Mouse (Mus musculus) adrenal gland, adult 2 months (tissue): ENCODE measurements at regions not wholly inside any gene's neighbourhood (a gene's known extent, or its start where the extent isn't known, plus 50 kb on each side); places are given as distances from the start of the nearest gene placed in this dataset.
A peak's percentile ranks its signal among the peaks of the same experiment; 100 is the strongest.

ENCODE experiments used
- DNase-seq: peaks from one replicate; pipeline ENCODE4 v3.0.0; 2021

GRCm38 (mm10) chr10:112863808-112864207 is 65.0 kb downstream of the Atxn7l3b start:
- no peak for DNase-seq

- no peak for DNase-seq
These were observed 65.4 kb downstream of the Atxn7l3b start for GRCm38 (mm10) chr10:112863375-112863774.

- DNase-seq: no peak
These were observed 76.8 kb downstream of the Atxn7l3b start for GRCm38 (mm10) chr10:112851997-112852396.

- DNase-seq: no peak
These were observed 82.6 kb downstream of the Atxn7l3b start for GRCm38 (mm10) chr10:112846225-112846624.

- no peak for DNase-seq
These were observed 91.3 kb downstream of the Atxn7l3b start for GRCm38 (mm10) chr10:112837400-112838035.

- no peak for DNase-seq
These were observed 92.8 kb downstream of the Atxn7l3b start for GRCm38 (mm10) chr10:112835970-112836369.

GRCm38 (mm10) chr10:112835508-112835907 is 93.3 kb downstream of the Atxn7l3b start:
- no peak for DNase-seq

- no peak for DNase-seq
These were observed 118.6 kb downstream of the Atxn7l3b start for GRCm38 (mm10) chr10:112810181-112810580.

GRCm38 (mm10) chr10:112803557-112803956 is 125.2 kb downstream of the Atxn7l3b start:
- no peak for DNase-seq

- no peak for DNase-seq
These were observed 127.2 kb downstream of the Atxn7l3b start for GRCm38 (mm10) chr10:112801560-112801959.

GRCm38 (mm10) chr10:112798603-112799002 is 130.2 kb downstream of the Atxn7l3b start:
- DNase-seq: no peak

- no peak for DNase-seq
These were observed 130.7 kb downstream of the Atxn7l3b start for GRCm38 (mm10) chr10:112798090-112798489.

- no peak for DNase-seq
These were observed 132.9 kb downstream of the Atxn7l3b start for GRCm38 (mm10) chr10:112795938-112796337.

GRCm38 (mm10) chr10:112795473-112795872 is 133.3 kb downstream of the Atxn7l3b start:
- no peak for DNase-seq

GRCm38 (mm10) chr10:112788236-112788635 is 140.6 kb downstream of the Atxn7l3b start:
- peak; percentile 79 for DNase-seq

- DNase-seq: no peak
These were observed 154.5 kb downstream of the Atxn7l3b start for GRCm38 (mm10) chr10:112774262-112774661.

GRCm38 (mm10) chr10:112746683-112747082 is 182.1 kb downstream of the Atxn7l3b start:
- DNase-seq: no peak

- no peak for DNase-seq
These were observed 185.3 kb downstream of the Atxn7l3b start for GRCm38 (mm10) chr10:112743527-112743926.

- no peak for DNase-seq
These were observed 186.7 kb downstream of the Atxn7l3b start for GRCm38 (mm10) chr10:112742123-112742522.
